Mouse (Mus musculus) bone marrow macrophage, adult 2 months (primary cell): ENCODE measurements around the gene Pcdh19.

Source experiments
- CTCF ChIP-seq: IDR thresholded peaks from 2 replicates; pipeline ENCODE4 v1.5.1; 2012; ENCODE audit warnings: low read depth, mild to moderate bottlenecking, low read length, moderate library complexity
- POLR2A ChIP-seq: IDR thresholded peaks from 2 replicates; pipeline ENCODE4 v1.6.1; 2012; ENCODE audit warnings: mild to moderate bottlenecking, low read depth, low read length, borderline replicate concordance

- TF ChIP-seq CTCF = no peak
- no peak for TF ChIP-seq POLR2A
These were observed 38.4 kb downstream of the Pcdh19 start for GRCm38 (mm10) chrX:133650379-133650778.
